Mouse (Mus musculus): ENCODE data around the gene Gm28374. TPM values are rescaled to one million over a fixed set of nuclear protein-coding genes. Genes with fewer than 3 reads are reported as not detected.
"Not testable (repeated sequence)": the region's sequence is repeated elsewhere in the genome, so short reads cannot be mapped to it uniquely, and the experiment has no call there.

Gm28374 gene
- polyA plus RNA-seq (2012; fragmentation: generic; extraction: Trizol): 0.44 TPM
- long read RNA-seq, experiment 1: 0 reads
- long read RNA-seq, experiment 2: 0 reads

- Histone ChIP-seq H3K79me3 (ENCODE audit: low read depth) (peaks cover 27% of the 10 kb centered on the region), H3ac (ENCODE audit: control insufficient read depth, insufficient read length, low read depth) (no peak within 1 kb of the TSS), H3K36me3 (ENCODE audit: control insufficient read depth, insufficient read depth) (peaks cover 30% of the 10 kb centered on the region), H3K79me2 (ENCODE audit: control insufficient read depth, insufficient read depth) (peaks cover 45% of the 10 kb centered on the region), H3K27me3 (ENCODE audit: control insufficient read depth, insufficient read depth, insufficient read length) (no peaks in the 10 kb centered on the region), H3K4me3 (ENCODE audit: insufficient read depth, poor library complexity, severe bottlenecking) (no peak within 1 kb of the TSS)
- TF ChIP-seq MYOG (IDR thresholded peaks at IDR 0.05; ENCODE audit: control insufficient read depth, extremely low read depth, insufficient read length) (no peak), CTCF (IDR thresholded peaks at IDR 0.05; ENCODE audit: control insufficient read depth, insufficient read depth, insufficient read length) (no peak), MYOD1 (IDR thresholded peaks at IDR 0.05; ENCODE audit: control insufficient read depth, insufficient read length, low read depth) (no peak), USF1 (IDR thresholded peaks at IDR 0.05; ENCODE audit: low read depth) (no peak), MAX (IDR thresholded peaks at IDR 0.05) (no peak), CEBPB (IDR thresholded peaks at IDR 0.05; ENCODE audit: low read depth) (no peak), FOSL1 (IDR thresholded peaks at IDR 0.05; ENCODE audit: insufficient read depth, low read length, poor library complexity, severe bottlenecking) (no peak)
Measured at GRCm38 (mm10) chr19:6082156-6082555, at the start of gene Gm28374. Gene Gm28374, minus strand, starts transcription at chr19:6082256.

- not testable (repeated sequence) for H3K27me3 ChIP-seq (ENCODE audit: control insufficient read depth, insufficient read depth, insufficient read length); H3K79me3 ChIP-seq (ENCODE audit: low read depth); H3K79me2 ChIP-seq (ENCODE audit: control insufficient read depth, insufficient read depth); H3ac ChIP-seq (ENCODE audit: control insufficient read depth, insufficient read length, low read depth); H3K4me3 ChIP-seq (ENCODE audit: insufficient read depth, poor library complexity, severe bottlenecking); H3K36me3 ChIP-seq (ENCODE audit: control insufficient read depth, insufficient read depth)
Measured at GRCm38 (mm10) chr19:6130414-6131128, 48.5 kb upstream of the Gm28374 start.

GRCm38 (mm10) chr19:6127760-6128341 is 45.8 kb upstream of the Gm28374 start, which contains the start of gene Snx15:
Gene Snx15, minus strand, starts transcription at chr19:6128304.
- peak within 1 kb of the TSS; percentile 41 for H3K4me3 ChIP-seq (ENCODE audit: insufficient read depth, poor library complexity, severe bottlenecking)
- H3K36me3 ChIP-seq (ENCODE audit: control insufficient read depth, insufficient read depth): peaks cover 8% of the 10 kb centered on the region
- no peaks in the 10 kb centered on the region for H3K79me2 ChIP-seq (ENCODE audit: control insufficient read depth, insufficient read depth)
- no peaks in the 10 kb centered on the region for H3K27me3 ChIP-seq (ENCODE audit: control insufficient read depth, insufficient read depth, insufficient read length)
- TF ChIP-seq MAX (IDR thresholded peaks at IDR 0.05) (peak; percentile 82), MYOG (IDR thresholded peaks at IDR 0.05; ENCODE audit: control insufficient read depth, extremely low read depth, insufficient read length) (no peak)
- peak within 1 kb of the TSS; percentile 58 for H3ac ChIP-seq (ENCODE audit: control insufficient read depth, insufficient read length, low read depth)
- no peaks in the 10 kb centered on the region for H3K79me3 ChIP-seq (ENCODE audit: low read depth)

GRCm38 (mm10) chr19:6126789-6127580 is 44.9 kb upstream of the Gm28374 start:
- H3K27me3 ChIP-seq (ENCODE audit: control insufficient read depth, insufficient read depth, insufficient read length): no peaks in the 10 kb centered on the region
- peak overlapping the region; percentile 41 for H3K4me3 ChIP-seq (ENCODE audit: insufficient read depth, poor library complexity, severe bottlenecking)
- H3ac ChIP-seq (ENCODE audit: control insufficient read depth, insufficient read length, low read depth): peak overlapping the region; percentile 58
- peaks cover 8% of the 10 kb centered on the region for H3K36me3 ChIP-seq (ENCODE audit: control insufficient read depth, insufficient read depth)
- no peaks in the 10 kb centered on the region for H3K79me2 ChIP-seq (ENCODE audit: control insufficient read depth, insufficient read depth)
- no peaks in the 10 kb centered on the region for H3K79me3 ChIP-seq (ENCODE audit: low read depth)
- no peak for TF ChIP-seq MYOG (IDR thresholded peaks at IDR 0.05; ENCODE audit: control insufficient read depth, extremely low read depth, insufficient read length)
- TF ChIP-seq MAX (IDR thresholded peaks at IDR 0.05): no peak
- no peak for TF ChIP-seq CEBPB (IDR thresholded peaks at IDR 0.05; ENCODE audit: low read depth)
- no peak for TF ChIP-seq MYOD1 (IDR thresholded peaks at IDR 0.05; ENCODE audit: control insufficient read depth, insufficient read length, low read depth)
- TF ChIP-seq USF1 (IDR thresholded peaks at IDR 0.05; ENCODE audit: low read depth): no peak
- no peak for TF ChIP-seq CTCF (IDR thresholded peaks at IDR 0.05; ENCODE audit: control insufficient read depth, insufficient read depth, insufficient read length)
- TF ChIP-seq FOSL1 (IDR thresholded peaks at IDR 0.05; ENCODE audit: insufficient read depth, low read length, poor library complexity, severe bottlenecking): no peak

- TF ChIP-seq MAX (IDR thresholded peaks at IDR 0.05) (no peak), USF1 (IDR thresholded peaks at IDR 0.05; ENCODE audit: low read depth) (no peak), CTCF (IDR thresholded peaks at IDR 0.05; ENCODE audit: control insufficient read depth, insufficient read depth, insufficient read length) (peak; percentile 29), CEBPB (IDR thresholded peaks at IDR 0.05; ENCODE audit: low read depth) (no peak), MYOG (IDR thresholded peaks at IDR 0.05; ENCODE audit: control insufficient read depth, extremely low read depth, insufficient read length) (no peak), MYOD1 (IDR thresholded peaks at IDR 0.05; ENCODE audit: control insufficient read depth, insufficient read length, low read depth) (no peak), FOSL1 (IDR thresholded peaks at IDR 0.05; ENCODE audit: insufficient read depth, low read length, poor library complexity, severe bottlenecking) (no peak)
- H3ac ChIP-seq (ENCODE audit: control insufficient read depth, insufficient read length, low read depth): no peak overlapping the region
- peaks cover 8% of the 10 kb centered on the region for H3K36me3 ChIP-seq (ENCODE audit: control insufficient read depth, insufficient read depth)
- H3K79me3 ChIP-seq (ENCODE audit: low read depth): no peaks in the 10 kb centered on the region
- H3K4me3 ChIP-seq (ENCODE audit: insufficient read depth, poor library complexity, severe bottlenecking): no peak overlapping the region
- no peaks in the 10 kb centered on the region for H3K79me2 ChIP-seq (ENCODE audit: control insufficient read depth, insufficient read depth)
- no peaks in the 10 kb centered on the region for H3K27me3 ChIP-seq (ENCODE audit: control insufficient read depth, insufficient read depth, insufficient read length)
Measured at GRCm38 (mm10) chr19:6126289-6126688, 44.2 kb upstream of the Gm28374 start.

All from C2C12 (cell line).